Mouse (Mus musculus) kidney, adult 2 months (tissue): ENCODE data around the gene Rnf185. TPM values are rescaled to one million over a fixed set of nuclear protein-coding genes. Genes with fewer than 3 reads are reported as not detected.

Experiments
- DNase-seq: peaks from one replicate; pipeline ENCODE4 v3.0.0; 2021
- H3K27ac ChIP-seq: fragments of 200-500 bp; 2 replicates; pipeline ENCODE4 v1.5.1; 2012; ENCODE audit warnings: low read depth, low read length, control low read depth, inconsistent platforms; ENCODE audit not compliant: insufficient read depth
- H3K27me3 ChIP-seq: fragments of 200-500 bp; replicated peaks from 2 replicates; pipeline ENCODE4 v1.6.1; 2012; ENCODE audit warnings: mild to moderate bottlenecking, moderate library complexity, low read length, inconsistent platforms; ENCODE audit not compliant: control insufficient read depth, insufficient read depth
- H3K36me3 ChIP-seq: fragments of 200-500 bp; 2 replicates; pipeline ENCODE4 v1.6.1; 2012; ENCODE audit warnings: mild to moderate bottlenecking, moderate library complexity, low read length, inconsistent platforms; ENCODE audit not compliant: control insufficient read depth, insufficient read depth
- H3K4me1 ChIP-seq: fragments of 200-500 bp; 2 replicates; pipeline ENCODE4 v1.6.1; 2011; ENCODE audit warnings: low read length; ENCODE audit not compliant: control insufficient read depth, insufficient read depth
- H3K4me3 ChIP-seq: fragments of 200-500 bp; 2 replicates; pipeline ENCODE4 v1.5.1; 2011; ENCODE audit warnings: mild to moderate bottlenecking, low read depth, low read length, control low read depth; ENCODE audit not compliant: insufficient read depth
- CTCF ChIP-seq: fragments of 200-500 bp; conservative IDR thresholded peaks from 2 replicates; pipeline ENCODE4 v1.5.1; 2011; ENCODE audit warnings: low read depth, mild to moderate bottlenecking, control low read depth, low read length, moderate library complexity, mixed read lengths; ENCODE audit not compliant: insufficient read depth, insufficient read length
- POLR2A ChIP-seq: fragments of 200-500 bp; IDR thresholded peaks from one replicate; pipeline ENCODE4 v1.6.1; 2011; ENCODE audit warnings: low read depth, low read length, control low read depth
- WGBS: fragments of 180-500 bp; shearing (Covaris S2); methylation state at CpG from one replicate; pipeline ENCODE4 v1.1.7; 2018; 5-methylcytosine and 5-hydroxymethylcytosine counted together
- polyA plus RNA-seq: library from polyadenylated mRNA; depleted of rRNA; stranded (reverse); fragments of >200 nt; gene quantifications from 2 replicates; pipeline ENCODE4 v1.2.3, GENCODE M21; 2012

The Rnf185 gene
- polyA plus RNA-seq, 1 experiment: 49.4 TPM

- H3K4me3 ChIP-seq: no peak within 1 kb of the TSS
- H3K4me1 ChIP-seq: no peaks in the 10 kb centered on the region
- 27% methylated on average over 11 of the region's 11 CpGs for WGBS
- H3K27me3 ChIP-seq: no peaks in the 10 kb centered on the region
- DNase-seq: no peak
- no peak within 1 kb of the TSS for H3K27ac ChIP-seq
- TF ChIP-seq CTCF (no peak), POLR2A (no peak)
- H3K36me3 ChIP-seq: no peaks in the 10 kb centered on the region
Observed at GRCm38 (mm10) chr11:3487952-3488570, 35.9 kb upstream of the Rnf185 start, which contains the start of gene Pla2g3. Gene Pla2g3, plus strand, starts transcription at chr11:3488284.

- DNase-seq: no peak
- 76% methylated on average over 7 of the region's 7 CpGs for WGBS
- Histone ChIP-seq H3K4me1 (no peaks in the 10 kb centered on the region), H3K27ac (no peak overlapping the region), H3K27me3 (no peaks in the 10 kb centered on the region), H3K4me3 (no peak overlapping the region), H3K36me3 (no peaks in the 10 kb centered on the region)
- no peak for TF ChIP-seq POLR2A
- no peak for TF ChIP-seq CTCF
Observed at GRCm38 (mm10) chr11:3486349-3486748, 34.2 kb upstream of the Rnf185 start.

GRCm38 (mm10) chr11:3483980-3484642, 31.9 kb upstream of the Rnf185 start:
- DNase-seq: no peak
- no peaks in the 10 kb centered on the region for H3K27me3 ChIP-seq
- no peak overlapping the region for H3K27ac ChIP-seq

GRCm38 (mm10) chr11:3475489-3475888, 23.3 kb upstream of the Rnf185 start:
- no peaks in the 10 kb centered on the region for H3K27me3 ChIP-seq
- no peak for DNase-seq
- H3K4me3 ChIP-seq: no peak overlapping the region
- no peaks in the 10 kb centered on the region for H3K4me1 ChIP-seq
- no peak overlapping the region for H3K27ac ChIP-seq
- no peaks in the 10 kb centered on the region for H3K36me3 ChIP-seq
- TF ChIP-seq CTCF (no peak), POLR2A (no peak)

More at GRCm38 (mm10) chr11:3483980-3484642, 31.9 kb upstream of the Rnf185 start:
- 67% methylated on average over 11 of the region's 11 CpGs for WGBS
- no peaks in the 10 kb centered on the region for H3K36me3 ChIP-seq
- H3K4me1 ChIP-seq: no peaks in the 10 kb centered on the region
- no peak overlapping the region for H3K4me3 ChIP-seq
- no peak for TF ChIP-seq CTCF
- no peak for TF ChIP-seq POLR2A

GRCm38 (mm10) chr11:3474480-3475115, 22.4 kb upstream of the Rnf185 start:
- 85% methylated on average over 7 of the region's 7 CpGs for WGBS
- Histone ChIP-seq H3K36me3 (no peaks in the 10 kb centered on the region), H3K27me3 (no peaks in the 10 kb centered on the region), H3K27ac (no peak overlapping the region), H3K4me3 (no peak overlapping the region), H3K4me1 (no peaks in the 10 kb centered on the region)
- DNase-seq: peak; percentile 65
- TF ChIP-seq CTCF (peak; percentile 86), POLR2A (no peak)

- Histone ChIP-seq H3K4me3 (no peak overlapping the region), H3K36me3 (no peaks in the 10 kb centered on the region), H3K27ac (no peak overlapping the region), H3K27me3 (no peaks in the 10 kb centered on the region), H3K4me1 (no peaks in the 10 kb centered on the region)
- TF ChIP-seq POLR2A (no peak), CTCF (peak; percentile 94)
- peak; percentile 89 for DNase-seq
- 30% methylated on average over 1 of the region's 1 CpGs for WGBS
Observed at GRCm38 (mm10) chr11:3472484-3472883, 20.3 kb upstream of the Rnf185 start.

GRCm38 (mm10) chr11:3471448-3471850, 19.3 kb upstream of the Rnf185 start:
- Histone ChIP-seq H3K4me1 (no peaks in the 10 kb centered on the region), H3K27ac (peak overlapping the region; percentile 79; the same call in 1 of the 2 replicates), H3K4me3 (no peak overlapping the region), H3K36me3 (no peaks in the 10 kb centered on the region), H3K27me3 (no peaks in the 10 kb centered on the region)
- WGBS: 19% methylated on average over 11 of the region's 11 CpGs
- DNase-seq: peak; percentile 75
- TF ChIP-seq POLR2A (no peak), CTCF (no peak)
